Comparison of ENCODE assay signal across 9 mouse cellular contexts in genomic region chr10:91297792-91298460, GRCm38 (mm10).
DNase-seq lines count a peak whose midpoint lies in the region; ATAC-seq lines count a peak whose summit lies in the region.
"Had no signal": no experiment of that assay in that cellular context is flagged by ENCODE, and none has a peak within 500 bp of the region (broad histone marks: within the 10 kb centered on the region; RNA-seq: fewer than 3 reads in every experiment).

No protein-coding gene starts in this region.

- H3K4me2 ChIP-seq in midbrain, embryonic 15.5 days = no peak overlapping the region

- intact Hi-C loops in left cerebral cortex, postnatal 10 days (cut with DNase I) = loop anchor here (5.0 kb wide), 2 partner anchors 249 to 1354 kb away; no protein-coding TSS in a partner anchor

- peak; percentile 84 for ATAC-seq in midbrain, embryonic 15.5 days (replicated peaks)

- DNase-seq in kidney, adult 18-20 months = peak; percentile 38
- no peak for DNase-seq in kidney, adult 11 months
- DNase-seq in brain, embryonic 18.5 days (ENCODE audit: low read depth, low spot score) = peak; percentile 70
- peak; percentile 51 for DNase-seq in forebrain, embryonic 10.5 days (ENCODE audit: extremely low spot score, low spot score)
- DNase-seq in hindlimb bud, embryonic 11.5 days (ENCODE audit: extremely low spot score, low read depth, low spot score) = peak; percentile 81
- DNase-seq in left cerebral cortex, postnatal 10 days (ENCODE audit: extremely low spot score in 1 of 2, low spot score in 2 of 2) = peak; percentile 31 to 75
- no peak for DNase-seq in spleen, postnatal 14 days (ENCODE audit: low spot score in 2 of 2)

- no peaks in the 10 kb centered on the region for H3K9me3 ChIP-seq in forebrain, embryonic 10.5 days
- no peaks in the 10 kb centered on the region for H3K9me3 ChIP-seq in midbrain, embryonic 15.5 days

- H3K27ac ChIP-seq in forebrain, embryonic 10.5 days = no peak overlapping the region
- H3K27ac ChIP-seq in midbrain, embryonic 15.5 days = peak overlapping the region; percentile 38; the same call in 1 of the 2 replicates
- H3K27ac ChIP-seq: macrophage had no signal

- no peak overlapping the region for H3K4me3 ChIP-seq in forebrain, embryonic 10.5 days
- H3K4me3 ChIP-seq in midbrain, embryonic 15.5 days = no peak overlapping the region

- 0 out of 2 replicates have a peak, but pooled peaks cover 7% of the 10 kb centered on the region for H3K27me3 ChIP-seq in forebrain, embryonic 10.5 days (ENCODE audit: poor library complexity, severe bottlenecking)
- no peaks in the 10 kb centered on the region for H3K27me3 ChIP-seq in midbrain, embryonic 15.5 days (replicated peaks)

- no peaks in the 10 kb centered on the region for H3K36me3 ChIP-seq in forebrain, embryonic 10.5 days (replicated peaks)
- no peaks in the 10 kb centered on the region for H3K36me3 ChIP-seq in midbrain, embryonic 15.5 days (replicated peaks)

- peaks cover 8% of the 10 kb centered on the region; the same call in 1 of the 2 replicates for H3K4me1 ChIP-seq in forebrain, embryonic 10.5 days
- H3K4me1 ChIP-seq in midbrain, embryonic 15.5 days = peaks cover 13% of the 10 kb centered on the region; the same call in 1 of the 2 replicates

- 24% methylated on average over 9 of the region's 9 CpGs for WGBS in forebrain, embryonic 10.5 days
- 20% methylated on average over 9 of the region's 9 CpGs for WGBS in midbrain, embryonic 15.5 days

- no peak overlapping the region for H3K9ac ChIP-seq in midbrain, embryonic 15.5 days

Comparison
In these comparisons a context has a peak if more than half of its experiments do, and no peak if none do; other contexts are left out.
1. DNase-seq: peak in kidney, adult 18-20 months (single experiment), brain, embryonic 18.5 days (single experiment), forebrain, embryonic 10.5 days (single experiment), hindlimb bud, embryonic 11.5 days (single experiment) and left cerebral cortex, postnatal 10 days (2 of 2); none in kidney, adult 11 months (single experiment) and spleen, postnatal 14 days (0 of 2).